Mouse (Mus musculus): Measurements from ENCODE around the gene Padi3. TPM values are rescaled to one million over a fixed set of nuclear protein-coding genes. Genes with fewer than 3 reads are reported as not detected.

Gene Padi3
- not detected for total RNA-seq (2023)

DNA sequence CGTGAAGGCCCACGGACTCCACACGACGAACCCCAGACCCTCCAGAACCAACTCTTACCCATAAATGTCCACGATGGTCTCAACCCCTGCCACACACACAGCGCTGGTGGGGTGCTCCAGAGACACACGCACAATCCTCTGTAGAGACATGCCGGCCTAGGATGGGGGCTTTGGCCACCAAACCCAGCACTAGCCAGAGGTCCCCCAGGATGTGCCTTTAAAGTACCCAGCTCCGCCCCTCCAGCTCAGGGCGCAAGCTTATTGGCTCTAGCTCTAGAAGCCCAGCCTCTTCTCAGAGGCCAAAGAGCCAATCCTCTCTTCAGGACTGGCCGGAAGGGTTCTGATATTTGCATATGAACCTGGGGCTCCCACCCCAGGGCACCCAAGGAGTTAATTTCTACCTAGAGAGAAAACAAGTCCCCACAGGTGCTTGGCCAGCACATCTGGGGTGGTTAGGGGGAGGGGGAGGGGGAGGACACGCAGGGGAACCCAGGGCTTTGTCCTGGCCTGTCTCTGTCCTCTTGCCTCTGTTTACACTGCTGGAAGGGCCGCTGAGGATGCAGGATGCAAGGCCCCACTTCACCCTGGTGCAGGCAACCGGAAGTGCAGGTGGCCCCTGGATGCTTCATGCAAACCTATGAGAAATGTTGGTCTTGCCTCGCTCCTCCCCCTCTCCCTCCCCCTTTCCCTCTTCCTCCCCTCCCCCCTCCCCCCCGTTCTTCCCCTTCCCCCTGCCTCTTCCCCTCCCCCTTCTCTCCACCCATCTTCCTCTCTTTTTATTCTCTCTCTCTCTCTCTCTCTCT is at the start of gene Padi3:
Padi3 (minus strand) TSS at position 191 of the 803 bp plus-strand sequence.

DNA sequence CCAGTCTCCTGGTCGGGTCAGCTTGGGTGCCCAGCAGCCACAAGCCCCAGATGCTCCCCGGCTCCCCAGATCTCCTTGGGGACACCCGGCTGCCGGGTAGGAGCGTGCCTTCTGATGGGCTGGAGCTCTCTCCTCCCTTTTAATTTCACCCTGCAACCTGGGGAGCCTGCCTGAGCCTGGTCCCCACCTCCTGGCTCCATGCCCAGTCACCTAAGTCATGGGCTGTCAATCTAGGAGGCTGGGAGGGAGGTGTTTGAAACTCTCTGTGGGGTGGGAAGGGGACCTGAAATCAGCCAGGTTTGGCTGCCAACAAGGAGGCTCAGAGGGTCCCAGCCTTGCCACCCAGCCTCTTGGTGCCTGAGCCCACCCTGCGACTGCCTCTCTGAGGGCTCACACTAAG is 35.2 kb upstream of the Padi3 start, which contains the start of gene Padi1:
Padi1 (minus strand) TSS at position 113 of the 400 bp plus-strand sequence.

DNA sequence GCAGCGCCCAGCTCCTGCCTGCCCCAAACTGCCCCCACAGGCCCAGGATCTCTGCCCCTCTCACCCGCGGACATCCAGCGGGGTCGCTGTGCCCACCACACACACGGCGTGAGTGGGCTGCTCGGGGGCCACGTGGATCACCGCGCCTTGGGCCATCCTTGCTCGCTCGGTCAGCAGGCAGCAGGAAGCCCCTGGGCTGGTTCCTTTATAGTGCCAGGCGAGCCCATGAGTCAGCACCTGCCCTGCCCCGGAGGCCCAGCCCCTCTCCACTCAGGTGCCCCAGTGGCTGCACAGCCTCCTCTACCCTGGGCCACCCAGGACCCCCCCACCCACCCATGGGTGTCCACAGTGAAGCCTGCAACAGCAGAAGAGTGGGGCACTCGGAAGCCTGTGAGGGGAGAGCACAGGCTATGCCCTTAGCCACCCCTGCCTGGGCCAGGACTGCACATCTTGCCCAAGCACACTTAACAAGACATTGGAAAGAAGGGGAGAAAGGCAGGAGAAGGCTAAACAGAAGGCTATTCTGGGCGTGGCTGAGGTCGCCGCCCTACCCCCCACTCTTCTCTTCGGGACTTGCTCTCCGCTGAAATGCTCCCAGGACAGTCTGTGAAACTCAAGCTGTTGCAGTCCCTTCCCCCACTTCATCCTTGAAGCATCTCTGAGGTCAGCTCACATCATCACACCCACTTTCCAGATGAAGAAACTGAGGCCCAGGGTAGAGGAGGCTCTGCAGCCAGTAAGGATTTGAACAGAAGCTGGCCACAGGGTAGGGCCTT is 36.2 kb downstream of the Padi3 start, which contains the start of gene Padi4:
Padi4 (minus strand) TSS at position 212 of the 776 bp plus-strand sequence.

GRCm38 (mm10) chr4:140742543-140742942 is 67.9 kb downstream of the Padi3 start, which contains the start of gene Padi6:
Padi6 (minus strand) TSS chr4:140742643.

Other genes with a start within 250 kb of the Padi3 start
- gene Arhgef10l, start 144.6 kb downstream of the Padi3 start, total RNA-seq (2023) = under 1 TPM; 0.32 to 0.71 TPM
- gene Rcc2, start 110.1 kb downstream of the Padi3 start, total RNA-seq (2023) = 100 to 1,000 TPM; 177 to 182 TPM
- not detected for gene Padi6, start 68.0 kb downstream of the Padi3 start, total RNA-seq (2023)
- gene Padi4, start 36.4 kb downstream of the Padi3 start, total RNA-seq (2023) = under 1 TPM; 0.44 to 0.90 TPM
- not detected for gene Padi1, start 35.1 kb upstream of the Padi3 start, total RNA-seq (2023)
- 10 to 100 TPM; 12.2 to 12.3 TPM for gene Padi2, start 95.7 kb upstream of the Padi3 start, total RNA-seq (2023)
- 10 to 100 TPM; 87.0 to 88.5 TPM for gene Sdhb, start 150.6 kb upstream of the Padi3 start, total RNA-seq (2023)
- gene Atp13a2, start 176.2 kb upstream of the Padi3 start, total RNA-seq (2023) = 100 to 1,000 TPM in 1 of 2 experiments, 10 to 100 TPM in 1; 95.4 to 116 TPM
- under 1 TPM in 1 of 2 experiments, not detected in 1; 0.90 TPM for gene Mfap2, start 199.8 kb upstream of the Padi3 start, total RNA-seq (2023)
- 10 to 100 TPM; 15.5 to 17.7 TPM for gene Crocc, start 249.9 kb upstream of the Padi3 start, total RNA-seq (2023)

All from B cell, adult 67 days (primary cell).